Mouse (Mus musculus): ENCODE data around the gene Mdm2. TPM values are rescaled to one million over a fixed set of nuclear protein-coding genes. Genes with fewer than 3 reads are reported as not detected.

Mdm2 gene
- total RNA-seq, 1 experiment from 2014 or later: 42.6 TPM

DNA sequence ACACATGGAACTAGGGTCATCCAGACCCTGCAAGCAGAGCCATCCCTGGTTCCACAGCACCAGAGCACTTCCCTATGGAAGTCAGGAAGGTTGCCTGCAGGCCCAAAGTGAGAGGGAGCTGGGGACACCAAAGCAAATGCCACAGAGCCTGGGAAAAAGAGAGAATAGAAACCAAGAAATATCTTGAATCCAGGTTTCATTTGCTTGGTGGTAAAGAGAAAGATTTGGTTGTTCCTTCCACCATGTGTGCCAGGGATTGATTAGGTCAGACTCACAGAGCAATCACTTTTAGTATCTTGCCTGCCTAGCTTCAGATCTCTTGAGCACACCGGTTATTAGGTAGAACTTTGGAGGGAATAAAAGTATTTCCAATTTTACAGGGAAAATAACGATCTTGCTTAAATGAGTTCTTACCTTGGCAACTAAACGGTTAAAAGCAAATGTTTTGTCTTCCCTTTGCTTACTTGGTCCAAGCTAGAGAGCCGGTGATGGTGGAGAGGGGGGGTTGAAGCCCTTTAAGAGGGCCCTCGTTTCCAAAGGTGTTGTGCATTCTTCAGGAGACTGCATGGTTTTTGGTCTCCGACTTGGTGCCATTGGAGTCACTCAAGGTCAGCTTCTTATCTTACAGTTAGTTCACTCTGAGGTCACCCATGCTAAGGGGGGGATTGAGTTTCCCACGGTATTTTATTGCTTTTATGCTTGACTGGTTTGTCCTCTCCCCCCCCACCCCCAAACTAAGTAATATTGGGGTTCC, 54.5 kb downstream of the Mdm2 start:
- no peak for DNase-seq

DNA sequence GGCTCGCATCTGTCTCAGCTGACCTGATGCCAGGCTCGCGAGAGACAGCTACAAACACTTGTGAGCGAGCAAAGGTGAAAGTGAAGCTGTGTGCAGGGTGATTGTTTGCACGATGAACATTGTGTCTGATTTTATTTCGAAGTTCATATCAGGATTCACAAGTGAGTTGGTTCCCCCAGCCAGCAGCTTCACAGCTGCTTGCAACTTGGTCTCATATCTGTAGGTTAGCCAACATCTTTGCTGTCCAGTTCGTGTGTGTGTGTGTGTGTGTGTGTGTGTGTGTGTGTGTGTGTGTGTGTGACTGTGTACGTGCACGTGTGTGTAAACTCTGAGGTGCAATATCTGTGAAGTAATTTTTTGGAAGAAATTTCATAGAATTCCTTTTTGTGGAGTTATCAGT, 55.1 kb downstream of the Mdm2 start:
- DNase-seq: no peak

DNA sequence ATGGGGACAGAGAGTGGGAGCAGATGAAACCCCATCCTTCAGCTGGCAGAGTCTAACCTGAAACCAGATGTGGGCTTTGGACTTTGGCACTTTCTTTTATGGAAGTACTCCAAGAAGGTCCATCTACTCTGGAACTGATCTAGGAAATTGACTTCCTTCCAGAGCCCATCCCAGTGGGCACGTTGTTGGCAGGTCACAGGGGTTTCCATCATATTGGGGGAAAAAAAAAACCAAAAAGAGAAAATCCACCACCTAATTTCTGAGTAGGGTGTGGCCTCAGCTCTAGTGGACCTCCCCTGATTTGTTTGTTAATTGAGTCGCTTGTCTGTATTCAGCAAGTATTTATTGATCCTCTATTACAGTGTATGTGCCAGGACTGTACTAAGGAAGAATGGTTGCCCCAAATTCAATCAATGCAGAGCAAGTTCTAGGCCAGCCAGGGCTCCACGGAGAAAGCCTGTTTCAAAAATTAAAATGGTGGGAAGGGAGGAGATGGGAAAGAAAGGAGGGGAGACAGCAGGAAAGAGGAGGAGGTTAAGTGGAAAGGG, 55.9 kb downstream of the Mdm2 start:
- no peak for DNase-seq

DNA sequence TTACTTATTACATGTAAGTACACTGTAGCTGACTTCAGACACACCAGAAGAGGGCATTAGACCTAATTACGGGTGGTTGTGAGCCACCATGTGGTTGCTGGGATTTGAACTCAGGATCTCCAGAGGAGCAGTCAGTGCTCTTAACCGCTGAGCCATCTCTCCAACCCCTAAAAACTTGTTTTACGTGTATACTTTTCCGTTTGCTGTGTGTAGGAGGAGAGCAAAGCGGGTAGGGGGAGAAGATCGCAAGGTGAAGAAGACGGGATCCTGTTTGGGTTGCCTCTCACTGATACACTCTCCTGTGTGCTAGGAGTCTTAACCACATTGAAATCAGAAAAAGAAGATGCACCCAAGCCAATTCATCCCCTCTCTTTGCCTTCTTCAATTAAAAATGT, 56.8 kb downstream of the Mdm2 start:
- no peak for DNase-seq

DNA sequence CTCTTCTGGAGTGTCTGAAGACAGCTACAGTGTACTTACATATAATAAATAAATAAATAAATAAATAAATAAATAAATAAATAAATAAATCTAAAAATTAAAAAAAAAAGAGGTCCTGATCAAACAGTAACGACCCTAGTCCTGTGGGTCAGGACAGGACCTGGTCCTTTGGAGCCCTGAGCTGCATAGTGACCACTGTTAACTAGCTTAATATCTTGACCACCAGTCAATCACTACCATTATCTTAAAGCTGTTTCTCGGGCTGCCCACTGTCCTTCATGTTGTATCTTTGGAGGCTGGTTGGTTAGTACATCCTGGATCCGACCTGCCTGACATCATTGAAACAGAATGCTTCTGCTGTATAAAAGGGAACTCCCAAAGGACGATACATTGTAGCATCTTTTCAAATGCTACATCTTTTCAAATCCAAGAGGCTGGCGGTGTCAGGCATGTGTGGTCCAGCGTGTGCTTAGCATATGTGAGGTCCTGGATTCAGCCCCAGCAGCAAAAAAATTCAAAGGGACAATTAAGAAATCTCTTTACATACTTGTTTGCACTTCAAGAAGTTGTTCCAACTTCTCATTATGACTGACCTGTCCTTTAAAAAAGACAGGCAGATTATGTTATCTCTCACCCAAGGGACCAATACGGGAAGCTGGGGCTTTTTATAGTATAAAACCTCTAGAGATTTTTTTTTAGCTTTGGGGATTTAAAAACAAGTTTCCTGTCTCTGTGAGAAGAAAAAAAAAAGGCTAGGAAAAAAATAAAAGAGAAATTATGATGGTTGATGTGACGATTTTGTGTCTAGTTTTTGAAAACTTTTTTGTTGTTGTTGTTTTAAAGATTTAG, 57.4 kb downstream of the Mdm2 start:
- DNase-seq: no peak

DNA sequence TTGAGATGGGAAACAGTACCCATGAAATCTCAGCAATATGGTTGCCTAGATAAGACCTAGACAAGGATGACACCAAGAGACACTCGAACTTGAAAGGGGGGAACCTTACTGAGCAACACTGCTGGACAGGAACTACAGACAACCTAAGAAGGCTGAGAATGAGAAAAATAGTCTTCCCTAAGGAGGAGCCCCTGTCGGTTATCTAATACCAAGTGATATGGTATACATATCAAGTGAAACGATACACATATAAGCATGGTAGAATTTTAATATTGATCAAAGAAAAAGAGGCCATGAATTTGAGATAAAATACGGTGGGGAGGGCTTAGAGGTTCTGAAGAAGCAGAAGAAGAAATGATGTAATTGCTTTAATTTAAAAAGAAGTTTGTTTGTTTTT, 58.2 kb downstream of the Mdm2 start:
- DNase-seq: no peak

DNA sequence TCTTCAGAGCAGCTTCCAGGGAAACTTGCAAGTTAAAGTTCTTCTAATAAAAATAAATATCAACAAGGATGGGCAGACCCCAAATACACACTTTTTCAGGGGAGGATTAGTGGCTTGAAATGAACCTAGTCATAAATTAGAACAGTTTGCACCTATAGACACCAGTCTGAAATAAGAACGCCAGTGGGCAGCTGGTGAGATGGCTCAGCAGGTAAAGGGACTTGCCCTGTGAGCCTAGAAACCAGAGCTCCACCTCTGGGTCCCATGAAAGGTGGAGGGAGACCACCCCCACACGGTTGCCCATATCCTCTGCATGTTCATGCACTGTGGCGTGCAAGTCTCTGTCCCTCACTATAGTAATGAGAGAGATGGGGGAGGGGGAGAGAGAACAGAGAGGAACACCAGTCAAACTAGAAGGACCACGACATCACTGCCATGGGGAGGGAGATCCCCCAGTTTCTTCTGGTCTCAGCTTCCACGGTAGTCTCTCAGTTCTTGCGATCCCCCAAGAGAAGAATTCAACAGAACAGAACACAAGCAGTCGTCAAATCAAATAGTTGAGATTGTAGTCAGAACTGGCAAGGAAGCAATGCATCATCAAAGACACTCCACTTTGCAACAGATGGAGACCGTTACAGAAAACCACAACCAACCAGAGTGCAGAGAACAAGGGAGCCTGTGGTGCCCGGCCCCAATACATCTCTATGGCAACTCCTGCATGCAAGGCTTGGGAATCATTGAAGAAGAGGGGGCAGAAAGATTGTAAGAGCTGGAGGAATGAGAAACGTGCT, 58.8 kb downstream of the Mdm2 start:
- DNase-seq: no peak

DNA sequence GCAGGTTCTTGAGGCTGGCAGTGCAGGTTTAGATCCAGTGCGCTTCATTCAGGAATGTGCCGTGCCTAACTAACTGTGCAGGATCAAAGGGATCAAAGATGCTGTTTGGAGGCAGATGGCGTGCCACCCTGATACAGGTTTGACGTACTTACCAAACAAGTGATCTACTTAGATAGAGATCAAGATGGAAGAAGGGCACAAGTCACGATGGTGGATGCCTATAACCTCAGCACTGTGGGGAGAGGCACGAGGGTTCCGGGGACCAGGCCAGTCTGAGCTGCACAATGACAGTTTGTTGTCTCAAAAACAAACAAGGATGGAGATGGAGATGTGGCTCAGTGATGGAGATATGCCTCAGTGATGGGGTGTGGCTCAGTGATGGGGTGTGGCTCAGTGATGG, 59.8 kb downstream of the Mdm2 start:
- DNase-seq: no peak

DNA sequence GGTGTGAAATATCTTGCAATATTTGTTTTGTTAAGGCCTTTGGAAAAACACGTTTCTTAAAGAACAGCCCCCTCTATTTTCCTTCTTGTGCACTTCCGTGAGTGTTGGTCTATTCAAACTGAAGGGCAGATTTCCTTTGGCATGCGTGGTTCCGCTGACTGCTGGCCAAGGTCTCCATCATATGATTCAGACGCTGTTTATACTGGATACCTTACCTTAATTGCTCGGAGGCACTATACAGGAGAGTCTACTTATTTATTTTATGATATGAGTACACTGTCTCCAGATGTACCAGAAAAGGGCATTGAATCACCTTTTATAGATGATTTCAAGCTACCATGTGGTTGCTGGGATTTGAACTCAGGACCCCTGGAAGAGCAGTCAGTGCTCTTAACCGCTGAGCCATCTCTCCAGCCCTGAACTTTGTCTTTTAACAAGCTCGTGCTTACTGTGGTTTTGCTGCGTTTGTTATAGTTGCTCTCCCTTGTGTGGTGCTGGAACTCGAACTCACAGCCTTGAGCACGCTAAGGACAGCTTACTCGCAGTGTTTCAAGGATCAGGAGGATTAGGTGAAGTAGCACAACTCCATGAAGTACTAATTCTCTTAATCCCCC, 60.4 kb downstream of the Mdm2 start:
- no peak for DNase-seq

DNA sequence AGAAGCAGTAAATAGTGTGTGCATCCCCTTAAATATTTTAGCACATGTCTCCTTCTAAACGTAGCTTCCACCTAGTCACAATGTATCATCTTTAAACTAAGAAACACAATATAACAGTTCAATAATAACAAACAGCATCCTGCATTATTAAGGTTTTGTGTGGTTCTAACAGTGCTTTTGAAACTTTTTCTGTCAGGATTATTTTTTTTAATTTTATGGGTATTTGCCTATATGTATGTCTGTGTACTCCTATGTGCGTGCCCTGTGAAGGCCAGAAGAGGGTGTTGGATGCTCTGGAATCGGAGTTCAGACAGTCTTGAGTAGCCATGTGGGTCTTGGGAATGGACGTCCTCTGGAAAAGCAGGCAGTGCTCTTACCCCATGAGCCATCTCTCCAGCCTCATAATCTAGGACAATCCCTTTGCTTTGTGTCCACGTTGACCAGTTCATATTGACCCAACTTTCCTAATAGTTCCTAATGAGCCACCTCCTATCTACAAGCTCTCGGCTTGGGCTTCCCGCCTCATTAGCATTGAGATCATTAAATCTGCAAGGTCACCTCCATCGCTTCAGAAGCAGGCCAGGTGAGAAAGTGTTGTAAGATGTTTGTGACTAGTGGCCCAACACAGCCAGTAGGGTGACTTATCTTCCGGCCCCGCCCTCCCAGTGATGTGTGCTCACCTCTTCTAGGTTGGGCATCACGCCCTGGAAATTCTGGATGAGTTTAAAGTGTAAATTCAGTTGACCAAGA, 61.1 kb downstream of the Mdm2 start:
- no peak for DNase-seq

DNA sequence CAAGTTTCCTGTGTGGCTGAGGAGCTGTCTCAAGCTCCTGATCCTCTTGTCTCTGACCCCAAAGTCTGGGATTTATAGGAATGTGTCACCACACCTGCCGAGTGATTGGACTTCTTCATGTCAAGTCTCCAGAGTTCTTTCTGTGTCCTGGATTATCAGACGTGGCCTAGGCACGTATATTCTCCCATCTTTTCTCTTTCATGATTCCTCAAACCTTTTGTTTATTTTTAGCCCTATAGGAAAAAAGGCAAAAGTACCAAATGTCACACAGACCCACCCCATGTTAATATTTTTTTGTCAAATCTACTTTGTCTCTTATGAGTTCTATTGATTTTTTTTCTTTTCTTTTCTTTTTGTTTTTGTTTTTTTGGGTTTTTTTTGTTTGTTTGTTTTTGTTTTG, 61.9 kb downstream of the Mdm2 start:
- DNase-seq: no peak

DNA sequence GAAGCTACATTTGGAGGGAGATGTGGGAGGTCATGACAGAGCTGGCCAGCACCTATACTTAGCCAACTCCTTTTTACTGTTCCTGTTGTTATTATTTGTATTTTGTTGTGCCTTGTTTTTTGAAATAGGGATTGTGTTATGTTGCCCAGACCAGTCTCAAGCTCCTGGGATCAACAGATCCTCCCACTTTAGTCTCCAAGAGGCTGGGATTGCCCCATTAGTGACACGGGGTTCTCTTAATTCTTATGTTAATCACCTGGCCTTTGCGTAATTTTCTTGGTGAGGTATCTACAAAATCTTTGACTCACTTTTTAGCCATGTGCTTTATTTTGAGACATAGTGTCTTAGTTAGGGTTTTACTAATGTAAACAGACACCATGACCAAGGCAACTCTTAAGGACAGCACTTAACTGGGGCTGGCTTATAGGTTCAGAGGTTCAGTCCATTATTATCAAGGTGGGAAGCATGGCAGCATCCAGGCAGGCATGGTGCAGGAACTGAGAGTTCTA, 62.5 kb downstream of the Mdm2 start:
- DNase-seq: no peak

DNA sequence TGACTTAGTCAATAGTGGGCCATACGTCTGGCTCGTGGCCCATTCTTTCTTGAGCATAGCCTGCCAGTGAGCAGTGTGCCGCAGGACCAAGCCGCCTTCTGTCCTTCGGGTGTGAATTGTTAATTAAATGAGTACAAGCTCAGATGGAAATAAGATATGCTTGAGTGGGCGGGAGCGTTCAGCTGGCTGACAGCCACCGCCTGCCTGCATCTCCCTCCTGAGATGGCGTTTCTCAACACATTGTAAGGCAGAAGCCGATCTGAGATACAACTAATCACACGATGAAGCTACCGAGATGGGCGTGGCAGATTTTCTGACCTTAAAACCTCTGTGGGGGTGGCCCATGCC, 63.4 kb downstream of the Mdm2 start:
- no peak for DNase-seq

DNA sequence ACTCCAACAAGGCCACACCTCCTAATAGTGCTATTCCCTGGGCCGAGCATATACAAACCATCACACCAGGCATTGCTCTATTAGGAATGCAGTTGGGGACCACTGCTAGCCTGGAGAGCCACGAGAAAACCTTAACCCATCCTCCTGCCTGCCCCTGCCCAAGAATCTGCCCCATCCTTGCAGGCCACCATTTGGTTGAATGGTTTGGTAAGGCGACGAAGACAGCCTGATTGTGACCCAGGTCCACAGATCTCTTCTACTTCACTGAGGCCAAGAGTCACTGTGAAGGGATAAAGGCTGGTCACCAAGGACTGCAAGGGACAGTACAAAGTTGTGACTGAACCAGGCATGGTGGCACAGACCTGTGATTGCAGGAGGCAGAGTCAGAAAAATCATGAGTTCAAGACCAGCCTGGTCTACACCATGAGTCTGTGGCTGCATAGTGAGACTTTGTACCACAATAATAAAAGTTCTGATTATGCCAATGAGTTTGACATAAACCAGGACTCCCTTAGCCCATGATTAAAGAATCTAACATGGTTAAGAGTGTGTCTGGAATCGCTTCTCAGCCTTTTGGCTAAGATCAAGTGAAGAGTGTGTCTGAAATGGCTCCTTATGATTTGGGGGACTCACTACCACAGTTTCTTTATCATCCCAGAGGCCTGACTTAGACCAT, 63.9 kb downstream of the Mdm2 start:
- no peak for DNase-seq

DNA sequence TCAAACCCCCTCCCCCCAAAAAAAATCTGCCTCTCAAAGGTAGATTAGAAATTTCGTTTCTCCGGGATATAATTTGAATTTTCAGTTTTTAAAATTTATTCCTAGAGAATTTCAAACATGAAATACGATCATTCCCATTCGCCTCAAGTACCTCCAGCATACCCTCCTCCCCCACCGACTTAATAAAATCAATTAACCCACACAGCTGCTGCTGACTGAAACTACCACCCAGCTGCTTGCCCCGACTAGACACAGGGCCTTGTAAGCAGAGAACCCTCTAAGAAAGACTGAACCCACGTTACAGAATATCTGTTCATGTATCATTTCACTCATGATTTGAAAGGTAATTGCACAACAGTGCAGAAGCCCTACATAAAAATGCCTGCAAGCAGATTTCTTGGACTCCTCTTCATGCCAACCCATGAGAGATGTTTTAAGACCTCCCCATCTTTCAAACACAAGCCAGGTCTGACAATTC, 65.0 kb downstream of the Mdm2 start:
- no peak for DNase-seq

DNA sequence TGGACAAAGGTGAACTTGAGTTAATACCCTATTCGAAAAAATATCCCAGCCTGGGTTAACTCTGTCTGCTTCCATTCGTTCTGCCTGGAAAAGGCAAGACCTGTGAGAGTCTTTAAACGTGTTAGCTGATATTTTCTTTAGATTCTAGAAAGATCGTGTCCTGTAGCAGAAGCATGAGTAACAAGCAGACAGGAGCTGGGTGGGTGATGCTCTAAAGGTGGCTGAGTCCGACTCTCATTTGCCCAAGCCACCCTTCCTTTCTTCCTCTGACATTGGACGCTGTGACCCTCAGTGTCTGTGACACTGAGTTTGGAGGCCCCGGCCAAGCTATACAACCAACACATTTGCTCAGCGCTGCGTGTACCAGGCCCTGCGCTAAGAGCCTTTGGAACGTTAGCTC, 65.7 kb downstream of the Mdm2 start:
- DNase-seq: no peak

DNA sequence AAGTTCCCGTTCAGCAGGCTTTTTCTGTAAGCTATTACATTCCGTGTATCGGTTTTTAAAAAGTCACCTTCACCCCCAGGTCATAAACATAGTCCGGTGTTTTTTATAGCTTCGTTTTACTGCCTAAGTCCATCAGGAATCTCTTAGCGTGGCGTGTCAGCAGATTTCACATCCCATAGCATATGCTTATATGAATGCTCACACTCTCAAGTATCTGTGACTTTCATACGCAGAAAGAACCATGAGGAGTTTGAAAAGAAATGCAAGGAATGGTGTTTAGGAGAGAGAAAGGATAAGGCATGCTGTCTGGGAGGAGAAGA, 66.2 kb downstream of the Mdm2 start:
- DNase-seq: no peak

DNA sequence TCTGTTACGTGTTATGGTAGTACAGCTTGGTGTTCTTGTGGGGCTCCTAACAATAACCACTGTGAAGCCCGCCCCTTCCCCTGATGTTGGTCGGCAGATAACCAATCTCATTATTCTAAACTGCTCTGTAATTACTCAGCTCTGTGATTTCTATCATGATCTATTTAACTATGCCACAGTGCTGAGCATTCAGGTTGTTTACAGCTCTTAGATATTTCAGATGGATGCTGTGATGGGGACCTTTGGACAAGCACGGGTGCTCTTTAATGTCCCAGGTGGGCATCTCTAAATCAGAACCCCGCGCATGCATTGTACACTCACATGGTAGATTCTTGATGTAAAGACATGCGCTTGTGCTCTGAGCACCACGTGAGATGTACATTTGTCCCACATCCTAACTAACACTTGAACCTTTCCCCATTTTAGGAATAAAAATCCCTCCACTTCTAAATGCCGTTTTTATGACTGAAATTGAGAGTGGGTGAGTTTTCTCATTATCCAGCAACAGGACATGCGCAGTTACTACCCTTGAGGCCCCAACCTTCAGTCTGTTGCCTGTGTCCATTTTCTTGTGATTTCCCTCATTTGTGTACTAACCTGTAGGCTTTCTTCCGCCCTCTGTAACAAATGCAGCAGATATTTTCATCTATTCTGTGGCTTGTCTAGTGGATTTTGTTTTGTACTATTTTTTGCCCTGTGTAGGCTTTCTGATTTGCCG, 66.7 kb downstream of the Mdm2 start:
- no peak for DNase-seq

DNA sequence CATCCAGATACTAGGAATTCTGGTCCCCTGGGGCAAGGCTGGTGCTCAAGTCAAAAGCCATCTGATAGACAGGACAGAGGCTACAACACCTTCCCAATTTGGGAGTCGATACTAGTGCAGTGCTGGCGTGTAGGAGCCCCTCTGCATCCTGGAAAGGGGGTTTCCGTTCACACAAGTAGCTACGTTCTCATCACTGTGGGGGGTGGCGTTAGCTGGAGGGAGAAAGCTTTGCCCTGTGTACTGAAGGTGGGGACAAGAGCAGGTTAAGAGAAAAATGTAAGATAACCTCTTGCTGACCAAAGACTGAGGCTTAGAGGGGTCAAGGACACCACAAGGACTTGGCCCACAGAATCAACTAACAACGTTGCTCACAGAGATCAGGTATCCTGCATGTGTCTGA, 67.3 kb downstream of the Mdm2 start:
- no peak for DNase-seq
